Mouse (Mus musculus) adrenal gland, adult (tissue): Measurements from ENCODE around the gene Rplp2.
"Not testable (repeated sequence)": the region's sequence is repeated elsewhere in the genome, so short reads cannot be mapped to it uniquely, and the experiment has no call there.

Experiments
- DNase-seq, 2 experiments: peaks; one replicate each; pipeline ENCODE4 v3.0.0; 2022 to 2023; ENCODE audit warnings: low spot score in 1 of 2; ENCODE audit not compliant: inconsistent age in 2 of 2

Rplp2 gene

GRCm38 (mm10) chr7:141447110-141447991 is at the start of gene Rplp2:
TSS of gene Rplp2 (plus strand) at chr7:141447370.
- peak; percentile 96 to 99 for DNase-seq

GRCm38 (mm10) chr7:141403305-141403704 is 43.9 kb upstream of the Rplp2 start:
- peak; percentile 77 to 86 for DNase-seq

GRCm38 (mm10) chr7:141405466-141405865 is 41.7 kb upstream of the Rplp2 start:
- peak in 1 of 2 experiments; percentile 16 for DNase-seq

GRCm38 (mm10) chr7:141407670-141408069 is 39.5 kb upstream of the Rplp2 start:
- not testable (repeated sequence) for DNase-seq

GRCm38 (mm10) chr7:141408833-141409232 is 38.3 kb upstream of the Rplp2 start:
- peak; percentile 90 to 96 for DNase-seq

- no peak for DNase-seq
Observed at GRCm38 (mm10) chr7:141410631-141411030, 36.5 kb upstream of the Rplp2 start.

GRCm38 (mm10) chr7:141411667-141412066 is 35.5 kb upstream of the Rplp2 start:
- DNase-seq, result peak in 1 of 2 experiments; percentile 15

GRCm38 (mm10) chr7:141413331-141413730 is 33.8 kb upstream of the Rplp2 start:
- peak; percentile 32 to 64 for DNase-seq

- DNase-seq, result peak; percentile 99 to 100
Observed at GRCm38 (mm10) chr7:141413809-141414584, 33.2 kb upstream of the Rplp2 start, which contains the start of gene Gatd1. TSS of gene Gatd1 (minus strand) at chr7:141414136.

GRCm38 (mm10) chr7:141416144-141416841 is 30.9 kb upstream of the Rplp2 start:
- peak in 1 of 2 experiments; percentile 16 for DNase-seq

GRCm38 (mm10) chr7:141417731-141418681 is 29.2 kb upstream of the Rplp2 start:
- peak in 1 of 2 experiments; percentile 37 for DNase-seq

- peak; percentile 40 to 62 for DNase-seq
Observed at GRCm38 (mm10) chr7:141418970-141419369, 28.2 kb upstream of the Rplp2 start.

GRCm38 (mm10) chr7:141420030-141420702 is 27.0 kb upstream of the Rplp2 start:
- no peak for DNase-seq

- no peak for DNase-seq
Observed at GRCm38 (mm10) chr7:141423811-141424210, 23.4 kb upstream of the Rplp2 start.

GRCm38 (mm10) chr7:141426948-141427730 is 20.0 kb upstream of the Rplp2 start:
- DNase-seq, result no peak

- DNase-seq, result no peak
Observed at GRCm38 (mm10) chr7:141428701-141429100, 18.5 kb upstream of the Rplp2 start.

- DNase-seq, result peak in 1 of 2 experiments; percentile 78
Observed at GRCm38 (mm10) chr7:141429310-141429709, 17.9 kb upstream of the Rplp2 start, which contains the start of gene Cend1. TSS of gene Cend1 (minus strand) at chr7:141429491.

GRCm38 (mm10) chr7:141429840-141430584 is 17.2 kb upstream of the Rplp2 start:
- peak in 1 of 2 experiments; percentile 82 for DNase-seq
